Mouse (Mus musculus): Measurements from ENCODE around the gene Irx1. TPM values are rescaled to one million over a fixed set of nuclear protein-coding genes. Genes with fewer than 3 reads are reported as not detected.

The Irx1 gene
- 2.2 and 2.4 TPM in 2 replicates for polyA plus RNA-seq (2014; fragmentation: Nextera tagmentation; extraction: Ambion mirVana)

DNA sequence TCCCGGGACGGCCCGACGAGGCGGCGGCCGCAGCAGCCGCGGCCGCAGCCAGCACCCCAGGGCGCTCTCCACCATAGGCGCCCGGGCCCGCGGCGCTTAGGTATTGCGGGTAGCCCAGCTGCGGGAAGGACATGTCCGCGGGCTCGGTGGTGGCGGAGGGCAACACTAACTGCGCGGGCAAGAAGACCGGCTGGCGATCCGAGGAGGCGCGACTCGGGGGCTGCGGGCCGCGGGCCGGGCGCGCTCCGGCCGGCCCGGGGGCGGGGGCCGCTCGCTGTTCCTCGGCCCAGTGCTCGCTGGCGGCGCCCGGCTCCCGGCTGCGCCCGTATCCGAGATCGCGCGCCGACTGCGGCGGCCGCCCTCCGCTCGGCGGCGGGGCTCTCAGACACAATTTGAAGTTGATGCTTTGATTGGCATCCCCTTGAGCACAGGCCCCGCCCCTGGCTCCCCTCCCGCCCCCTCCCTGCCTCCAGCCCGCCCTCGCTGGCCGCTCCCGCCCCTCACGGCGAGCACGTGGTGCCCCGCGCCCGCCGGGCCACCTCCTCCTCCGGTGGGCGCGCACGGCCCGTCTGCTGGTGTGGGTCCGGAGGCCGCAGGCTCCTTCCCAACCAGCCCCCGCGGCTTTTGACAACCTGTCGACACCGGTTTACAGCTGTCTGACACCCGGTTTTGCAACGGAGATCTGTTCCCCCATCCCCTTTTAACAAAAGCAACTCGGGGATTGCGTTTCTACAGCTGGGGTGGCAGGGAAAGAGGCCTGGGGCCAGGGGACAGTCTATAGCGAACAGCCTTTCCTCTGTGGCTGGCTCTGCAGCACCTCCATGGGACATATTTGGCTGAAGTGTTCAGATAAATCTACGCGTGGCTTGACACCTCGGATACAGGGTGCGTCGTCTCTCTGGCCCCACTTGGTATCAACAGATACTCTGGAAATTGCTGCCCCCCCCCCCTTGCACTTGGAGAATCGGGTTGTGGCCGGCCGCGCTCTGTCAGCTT is at the start of gene Irx1:
Gene Irx1, minus strand, starts transcription at position 368 of the 996 bp plus-strand sequence.
- Histone ChIP-seq H3K27ac (replicated peaks; ENCODE audit: low read depth, low read length) (peak within 1 kb of the TSS; percentile 22; the same call in 1 of the 2 replicates), H3K4me2 (ENCODE audit: low read depth, low read length) (peak within 1 kb of the TSS; percentile 89), H3K27me3 (ENCODE audit: control insufficient read depth, insufficient read depth, low read length) (peaks cover 61% of the 10 kb centered on the region), H3K4me1 (ENCODE audit: control insufficient read depth, insufficient read depth, low read length) (no peaks in the 10 kb centered on the region; the same call in 1 of the 2 replicates), H3K9me3 (replicated peaks; ENCODE audit: control insufficient read depth, low read length) (no peaks in the 10 kb centered on the region), H3K4me3 (ENCODE audit: low read depth, low read length) (peak within 1 kb of the TSS; percentile 59), H3K36me3 (replicated peaks; ENCODE audit: control insufficient read depth, insufficient read depth, low read depth, low read length) (no peaks in the 10 kb centered on the region), H3K9ac (replicated peaks; ENCODE audit: low read length) (peak within 1 kb of the TSS; percentile 64)
- under 1% methylated on average over 82 of the region's 100 CpGs for WGBS
- ATAC-seq (replicated peaks; ENCODE audit: insufficient number of reproducible peaks, low FRiP score, low TSS enrichment, low read depth): peak; percentile 64
- DNase-seq (ENCODE audit: low spot score): peak; percentile 77

DNA sequence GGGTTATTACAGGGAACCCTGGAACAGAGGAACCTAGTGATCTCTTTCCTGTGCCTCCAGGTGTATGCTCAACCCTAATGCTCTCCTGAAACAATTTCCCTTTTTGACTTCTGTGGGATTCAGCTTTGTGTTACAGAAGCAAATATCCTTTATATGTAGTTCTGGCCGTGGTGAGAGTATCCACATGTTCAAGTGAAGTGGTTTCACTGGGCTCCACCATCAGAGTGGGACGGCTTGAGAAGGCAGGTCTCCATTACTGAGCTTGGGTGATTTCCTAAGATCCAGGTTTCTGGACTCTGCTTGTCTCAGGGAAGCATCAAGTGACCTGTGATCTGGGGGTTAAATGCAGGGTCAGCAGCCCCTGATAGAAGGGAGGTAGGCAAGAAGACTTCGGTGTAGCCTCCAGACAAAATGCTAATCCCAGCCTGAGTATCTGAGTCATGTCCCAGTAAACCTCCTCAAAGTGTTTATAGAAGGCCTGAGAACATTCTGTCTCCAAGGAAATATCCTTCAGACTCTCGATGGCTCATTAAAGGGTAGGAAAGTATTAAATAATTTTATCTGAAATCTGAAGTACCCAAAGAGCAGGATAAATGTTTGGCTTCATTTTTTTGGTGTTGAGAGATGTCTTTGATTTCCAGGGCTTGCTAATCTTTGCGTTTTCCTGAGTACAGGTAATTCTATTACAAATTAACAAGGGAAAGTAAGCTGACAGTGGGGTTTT is 16.6 kb upstream of the Irx1 start:
- DNase-seq (ENCODE audit: low spot score) (no peak), ATAC-seq (replicated peaks; ENCODE audit: insufficient number of reproducible peaks, low FRiP score, low TSS enrichment, low read depth) (no peak)
- H3K9ac ChIP-seq (replicated peaks; ENCODE audit: low read length): no peak overlapping the region
- H3K4me1 ChIP-seq (ENCODE audit: control insufficient read depth, insufficient read depth, low read length): no peaks in the 10 kb centered on the region
- 34% methylated on average over 5 of the region's 5 CpGs for WGBS
- H3K4me3 ChIP-seq (ENCODE audit: low read depth, low read length): no peak overlapping the region
- H3K27ac ChIP-seq (replicated peaks; ENCODE audit: low read depth, low read length): no peak overlapping the region
- no peak overlapping the region for H3K4me2 ChIP-seq (ENCODE audit: low read depth, low read length)
- no peaks in the 10 kb centered on the region for H3K27me3 ChIP-seq (ENCODE audit: control insufficient read depth, insufficient read depth, low read length)
- H3K9me3 ChIP-seq (replicated peaks; ENCODE audit: control insufficient read depth, low read length): no peaks in the 10 kb centered on the region
- no peaks in the 10 kb centered on the region for H3K36me3 ChIP-seq (replicated peaks; ENCODE audit: control insufficient read depth, insufficient read depth, low read depth, low read length)

DNA sequence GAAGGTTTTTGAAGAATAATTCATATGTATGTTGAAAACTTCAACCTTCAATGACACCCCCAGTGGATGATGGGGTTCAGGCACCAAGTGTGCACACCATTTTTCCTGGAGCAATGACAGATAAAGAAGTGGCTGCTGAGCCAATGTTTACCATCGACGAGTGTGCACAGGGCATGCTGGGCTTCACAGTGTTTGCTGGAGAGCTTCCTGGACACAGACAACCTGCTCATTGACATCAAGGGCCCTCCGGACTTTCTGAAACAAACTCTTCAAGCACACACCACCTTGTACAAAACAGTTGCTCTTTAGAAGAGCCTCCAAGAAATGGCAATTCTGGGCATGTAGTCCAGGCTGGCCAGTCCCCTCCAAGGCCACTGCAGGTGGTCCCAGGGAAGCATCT is 12.2 kb upstream of the Irx1 start:
- no peak overlapping the region for H3K9ac ChIP-seq (replicated peaks; ENCODE audit: low read length)
- no peaks in the 10 kb centered on the region for H3K27me3 ChIP-seq (ENCODE audit: control insufficient read depth, insufficient read depth, low read length)
- H3K4me1 ChIP-seq (ENCODE audit: control insufficient read depth, insufficient read depth, low read length): no peaks in the 10 kb centered on the region
- H3K27ac ChIP-seq (replicated peaks; ENCODE audit: low read depth, low read length): no peak overlapping the region
- ATAC-seq (replicated peaks; ENCODE audit: insufficient number of reproducible peaks, low FRiP score, low TSS enrichment, low read depth) (no peak), DNase-seq (ENCODE audit: low spot score) (no peak)
- 80% methylated on average over 3 of the region's 3 CpGs for WGBS
- no peaks in the 10 kb centered on the region for H3K9me3 ChIP-seq (replicated peaks; ENCODE audit: control insufficient read depth, low read length)
- no peak overlapping the region for H3K4me2 ChIP-seq (ENCODE audit: low read depth, low read length)
- no peak overlapping the region for H3K4me3 ChIP-seq (ENCODE audit: low read depth, low read length)
- H3K36me3 ChIP-seq (replicated peaks; ENCODE audit: control insufficient read depth, insufficient read depth, low read depth, low read length): no peaks in the 10 kb centered on the region

DNA sequence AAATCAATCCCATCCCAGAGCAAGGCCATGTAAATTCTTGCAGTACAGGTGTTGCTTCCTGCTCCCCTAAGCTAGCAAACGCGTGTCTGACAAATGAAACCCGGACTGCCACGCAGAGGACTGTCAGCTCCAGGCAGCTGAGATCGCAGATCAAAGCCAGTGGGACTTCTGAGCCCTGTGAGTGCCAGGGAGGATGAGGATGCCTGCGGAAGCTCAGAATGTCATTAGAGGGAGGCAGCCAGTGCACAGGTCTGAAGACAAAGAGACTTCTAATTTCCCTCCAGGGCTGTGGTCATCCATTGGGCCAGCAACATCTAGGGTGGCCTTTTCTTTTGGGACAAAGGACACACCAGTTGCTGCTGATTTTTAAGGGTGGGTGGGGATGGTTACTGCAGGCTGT is 4.8 kb upstream of the Irx1 start:
- no peaks in the 10 kb centered on the region for H3K36me3 ChIP-seq (replicated peaks; ENCODE audit: control insufficient read depth, insufficient read depth, low read depth, low read length)
- no peak for ATAC-seq (replicated peaks; ENCODE audit: insufficient number of reproducible peaks, low FRiP score, low TSS enrichment, low read depth)
- H3K4me3 ChIP-seq (ENCODE audit: low read depth, low read length): no peak overlapping the region
- H3K9me3 ChIP-seq (replicated peaks; ENCODE audit: control insufficient read depth, low read length): no peaks in the 10 kb centered on the region
- H3K4me2 ChIP-seq (ENCODE audit: low read depth, low read length): no peak overlapping the region
- peaks cover 55% of the 10 kb centered on the region for H3K27me3 ChIP-seq (ENCODE audit: control insufficient read depth, insufficient read depth, low read length)
- WGBS: 0% methylated on average over 6 of the region's 6 CpGs
- H3K27ac ChIP-seq (replicated peaks; ENCODE audit: low read depth, low read length): no peak overlapping the region
- no peak overlapping the region for H3K9ac ChIP-seq (replicated peaks; ENCODE audit: low read length)
- DNase-seq (ENCODE audit: low spot score): peak; percentile 9
- H3K4me1 ChIP-seq (ENCODE audit: control insufficient read depth, insufficient read depth, low read length): no peaks in the 10 kb centered on the region

DNA sequence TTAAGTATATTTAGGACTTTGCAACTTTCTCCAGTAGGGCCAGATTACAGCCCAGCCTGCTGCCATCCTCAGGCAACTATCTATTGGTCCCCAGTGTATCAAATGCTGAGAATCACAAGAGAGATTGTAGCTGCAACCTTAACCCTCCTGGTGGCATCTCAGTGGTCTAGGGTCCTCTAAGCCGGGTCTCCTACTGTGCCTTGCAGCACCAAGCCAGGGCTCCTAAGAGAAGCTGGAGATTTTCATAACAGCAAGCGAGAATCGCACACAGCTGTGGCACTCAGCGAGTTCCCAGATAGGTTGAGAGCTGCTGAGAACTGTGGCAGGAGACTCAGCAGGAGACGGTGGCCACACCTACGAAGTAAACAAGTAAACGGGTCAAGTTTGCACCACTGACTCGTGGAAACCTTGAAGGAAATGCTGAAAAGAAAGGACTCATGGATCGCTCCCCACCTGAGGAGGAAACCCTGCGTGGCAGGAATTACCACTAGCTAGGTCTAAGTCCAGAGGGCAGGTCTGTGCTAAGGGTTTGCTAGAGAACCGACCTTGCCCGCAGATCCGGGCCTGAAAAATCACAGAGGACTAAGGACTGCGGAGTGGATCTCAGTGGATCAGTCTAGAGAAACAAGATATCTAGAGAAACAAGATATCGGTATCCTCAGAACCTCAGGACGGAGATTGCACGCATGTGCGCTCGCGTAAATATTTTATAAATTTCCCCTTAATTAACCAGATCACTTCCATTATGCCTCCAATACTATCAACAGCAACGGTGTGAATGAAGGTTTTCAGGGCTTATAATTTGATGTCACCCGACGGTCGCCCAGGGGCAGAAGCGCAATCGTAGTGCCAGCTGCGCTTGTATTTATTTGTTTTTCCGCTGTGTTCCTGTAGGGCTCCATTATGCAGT is 4.1 kb upstream of the Irx1 start:
- 2% methylated on average over 28 of the region's 28 CpGs for WGBS
- Histone ChIP-seq H3K9me3 (replicated peaks; ENCODE audit: control insufficient read depth, low read length) (no peaks in the 10 kb centered on the region), H3K27ac (replicated peaks; ENCODE audit: low read depth, low read length) (no peak overlapping the region), H3K36me3 (replicated peaks; ENCODE audit: control insufficient read depth, insufficient read depth, low read depth, low read length) (no peaks in the 10 kb centered on the region), H3K27me3 (ENCODE audit: control insufficient read depth, insufficient read depth, low read length) (peaks cover 57% of the 10 kb centered on the region), H3K4me3 (ENCODE audit: low read depth, low read length) (no peak overlapping the region), H3K9ac (replicated peaks; ENCODE audit: low read length) (no peak overlapping the region), H3K4me1 (ENCODE audit: control insufficient read depth, insufficient read depth, low read length) (no peaks in the 10 kb centered on the region; the same call in 1 of the 2 replicates), H3K4me2 (ENCODE audit: low read depth, low read length) (no peak overlapping the region; the same call in 1 of the 2 replicates)
- DNase-seq (ENCODE audit: low spot score) (peak; percentile 14), ATAC-seq (replicated peaks; ENCODE audit: insufficient number of reproducible peaks, low FRiP score, low TSS enrichment, low read depth) (no peak)

DNA sequence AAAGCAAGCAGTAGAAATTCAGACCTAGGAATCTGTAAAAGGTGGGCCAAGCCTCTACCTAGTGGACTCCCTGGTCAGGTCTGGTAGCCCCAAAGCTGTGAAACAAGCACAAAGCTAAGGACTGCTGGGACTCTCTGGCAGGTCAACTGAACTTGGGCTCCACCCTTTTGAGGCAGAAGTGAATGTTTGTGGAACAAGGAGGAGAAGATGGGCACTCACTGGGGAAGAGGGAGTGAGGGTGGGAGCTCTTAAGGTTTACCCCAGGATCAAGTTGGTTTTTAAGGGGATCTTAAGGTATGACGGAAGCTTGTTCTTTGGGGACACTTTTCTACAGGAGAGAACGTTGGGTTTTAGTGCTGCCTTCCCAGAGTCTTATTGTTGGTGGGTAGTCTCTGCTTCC is 3.1 kb upstream of the Irx1 start:
- H3K27ac ChIP-seq (replicated peaks; ENCODE audit: low read depth, low read length): no peak overlapping the region
- peaks cover 57% of the 10 kb centered on the region for H3K27me3 ChIP-seq (ENCODE audit: control insufficient read depth, insufficient read depth, low read length)
- ATAC-seq (replicated peaks; ENCODE audit: insufficient number of reproducible peaks, low FRiP score, low TSS enrichment, low read depth) (no peak), DNase-seq (ENCODE audit: low spot score) (no peak)
- no peak overlapping the region for H3K4me3 ChIP-seq (ENCODE audit: low read depth, low read length)
- H3K9me3 ChIP-seq (replicated peaks; ENCODE audit: control insufficient read depth, low read length): no peaks in the 10 kb centered on the region
- 16% methylated on average over 2 of the region's 2 CpGs for whole genome bisulfite sequencing
- no peak overlapping the region for H3K9ac ChIP-seq (replicated peaks; ENCODE audit: low read length)
- H3K4me1 ChIP-seq (ENCODE audit: control insufficient read depth, insufficient read depth, low read length): no peaks in the 10 kb centered on the region; the same call in 1 of the 2 replicates
- H3K36me3 ChIP-seq (replicated peaks; ENCODE audit: control insufficient read depth, insufficient read depth, low read depth, low read length): no peaks in the 10 kb centered on the region
- no peak overlapping the region for H3K4me2 ChIP-seq (ENCODE audit: low read depth, low read length)

DNA sequence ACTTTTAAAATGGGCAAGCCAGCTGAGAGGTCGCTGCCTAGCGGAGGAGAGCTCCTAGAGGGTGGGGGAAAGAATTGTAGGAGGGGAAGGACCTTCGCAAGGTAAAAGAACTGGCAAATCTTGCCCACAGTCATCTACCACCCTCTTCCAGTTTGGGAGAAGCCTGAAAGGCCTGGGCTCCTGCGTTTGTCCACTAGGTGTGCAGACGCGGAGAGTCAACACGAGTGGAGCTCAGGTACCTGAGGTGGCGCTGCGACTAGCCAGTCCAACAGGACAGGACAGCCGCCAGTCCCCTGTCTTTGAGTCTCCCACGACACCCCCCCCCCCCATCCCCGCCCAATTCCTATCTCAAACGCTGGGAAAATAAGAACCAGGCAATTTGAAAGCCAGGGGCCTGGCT is 843 bp upstream of the Irx1 start:
- peak; percentile 5; the same call in 1 of the 2 replicates for ATAC-seq (replicated peaks; ENCODE audit: insufficient number of reproducible peaks, low FRiP score, low TSS enrichment, low read depth)

More for the DNA sequence above, 843 bp upstream of the Irx1 start:
- 1% methylated on average over 13 of the region's 13 CpGs for WGBS
- no peaks in the 10 kb centered on the region; the same call in 1 of the 2 replicates for H3K4me1 ChIP-seq (ENCODE audit: control insufficient read depth, insufficient read depth, low read length)
- peaks cover 61% of the 10 kb centered on the region for H3K27me3 ChIP-seq (ENCODE audit: control insufficient read depth, insufficient read depth, low read length)
- H3K4me2 ChIP-seq (ENCODE audit: low read depth, low read length): no peak overlapping the region; the same call in 1 of the 2 replicates
- no peaks in the 10 kb centered on the region for H3K9me3 ChIP-seq (replicated peaks; ENCODE audit: control insufficient read depth, low read length)
- peak; percentile 35 for DNase-seq (ENCODE audit: low spot score)
- peak overlapping the region; percentile 59 for H3K4me3 ChIP-seq (ENCODE audit: low read depth, low read length)
- H3K9ac ChIP-seq (replicated peaks; ENCODE audit: low read length): no peak overlapping the region
- H3K27ac ChIP-seq (replicated peaks; ENCODE audit: low read depth, low read length): no peak overlapping the region
- H3K36me3 ChIP-seq (replicated peaks; ENCODE audit: control insufficient read depth, insufficient read depth, low read depth, low read length): no peaks in the 10 kb centered on the region

Measured in embryonic facial prominence, embryonic 11.5 days (tissue).